ENCODE assay signal across 8 mouse cellular contexts in the genomic region with DNA sequence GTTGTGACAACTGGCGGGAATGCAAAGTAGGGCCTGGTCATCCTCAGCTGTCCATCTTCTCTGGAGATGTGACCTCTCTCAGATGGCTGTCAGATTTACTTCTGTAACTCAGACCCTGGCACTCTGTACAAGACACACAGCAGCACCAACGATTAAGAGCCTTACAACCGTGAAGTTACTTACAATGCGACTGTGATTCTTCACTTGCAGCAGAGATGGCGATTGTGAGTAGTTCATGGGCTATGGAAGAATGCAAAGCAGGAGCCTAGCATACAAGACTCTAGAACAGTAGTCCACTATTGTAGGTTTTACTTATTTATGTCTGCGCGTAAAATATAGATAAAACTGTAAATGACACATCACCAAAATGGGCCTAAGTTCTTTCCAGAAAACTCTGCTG. TPM values are rescaled to one million over a fixed set of nuclear protein-coding genes. Genes with fewer than 3 reads are reported as not detected.
DNase-seq lines count a peak whose midpoint lies in the region; ATAC-seq lines count a peak whose summit lies in the region.

No protein-coding gene starts in this region.

- peaks cover 23% of the 10 kb centered on the region for H3K4me1 ChIP-seq in kidney, embryonic 15.5 days
- peaks cover 17% of the 10 kb centered on the region for H3K4me1 ChIP-seq in embryonic facial prominence, embryonic 10.5 days
- H3K4me1 ChIP-seq in hindbrain, embryonic 16.5 days (ENCODE audit: control insufficient read depth, insufficient read depth, low read depth, low read length) = peaks cover 21% of the 10 kb centered on the region
- peaks cover 22% of the 10 kb centered on the region for H3K4me1 ChIP-seq in midbrain, embryonic 16.5 days (ENCODE audit: control insufficient read depth, insufficient read depth, low read length)

- peak overlapping the region; percentile 97 for H3K4me3 ChIP-seq in kidney, embryonic 15.5 days (replicated peaks)
- peak overlapping the region; percentile 92 for H3K4me3 ChIP-seq in embryonic facial prominence, embryonic 10.5 days
- peak overlapping the region; percentile 83 for H3K4me3 ChIP-seq in hindbrain, embryonic 16.5 days (ENCODE audit: low read length)
- H3K4me3 ChIP-seq in midbrain, embryonic 16.5 days (ENCODE audit: low read depth, low read length) = peak overlapping the region; percentile 84

- H3K9ac ChIP-seq in kidney, embryonic 15.5 days = peak overlapping the region; percentile 81; the same call in 1 of the 2 replicates
- H3K9ac ChIP-seq in hindbrain, embryonic 16.5 days (ENCODE audit: low read depth, low read length) = peak overlapping the region; percentile 2
- peak overlapping the region; percentile 87 for H3K9ac ChIP-seq in midbrain, embryonic 16.5 days (ENCODE audit: low read depth, low read length)

- H3K27ac ChIP-seq in kidney, embryonic 15.5 days = peak overlapping the region; percentile 95
- peak overlapping the region; percentile 86; the same call in 1 of the 2 replicates for H3K27ac ChIP-seq in embryonic facial prominence, embryonic 10.5 days (replicated peaks)
- H3K27ac ChIP-seq in hindbrain, embryonic 16.5 days (ENCODE audit: low read depth, low read length) = peak overlapping the region; percentile 41
- H3K27ac ChIP-seq in midbrain, embryonic 16.5 days (ENCODE audit: low read length) = peak overlapping the region; percentile 91

- peak overlapping the region; percentile 77 for H3K4me2 ChIP-seq in kidney, embryonic 15.5 days
- H3K4me2 ChIP-seq in hindbrain, embryonic 16.5 days (ENCODE audit: low read length) = peak overlapping the region; percentile 77
- H3K4me2 ChIP-seq in midbrain, embryonic 16.5 days (ENCODE audit: low read length) = peak overlapping the region; percentile 87

- peak; percentile 29; the same call in 1 of the 2 replicates for ATAC-seq in kidney, embryonic 15.5 days (replicated peaks; ENCODE audit: low FRiP score)
- peak; percentile 62 for ATAC-seq in hindbrain, embryonic 16.5 days
- peak; percentile 71 for ATAC-seq in midbrain, embryonic 16.5 days

- H3K9me3 ChIP-seq in kidney, embryonic 15.5 days (replicated peaks) = no peaks in the 10 kb centered on the region
- H3K9me3 ChIP-seq in embryonic facial prominence, embryonic 10.5 days = no peaks in the 10 kb centered on the region
- H3K9me3 ChIP-seq in hindbrain, embryonic 16.5 days (ENCODE audit: control insufficient read depth, low read length) = no peaks in the 10 kb centered on the region
- H3K9me3 ChIP-seq in midbrain, embryonic 16.5 days (replicated peaks; ENCODE audit: control insufficient read depth, low read length, poor library complexity, severe bottlenecking) = no peaks in the 10 kb centered on the region

- H3K27me3 ChIP-seq in kidney, embryonic 15.5 days = peaks cover 5% of the 10 kb centered on the region; the same call in 1 of the 2 replicates
- H3K27me3 ChIP-seq in embryonic facial prominence, embryonic 10.5 days (replicated peaks; ENCODE audit: low read depth, poor library complexity, severe bottlenecking) = no peaks in the 10 kb centered on the region
- no peaks in the 10 kb centered on the region for H3K27me3 ChIP-seq in hindbrain, embryonic 16.5 days (replicated peaks; ENCODE audit: control insufficient read depth, insufficient read depth, low read length)
- peaks cover 8% of the 10 kb centered on the region for H3K27me3 ChIP-seq in midbrain, embryonic 16.5 days (ENCODE audit: control insufficient read depth, insufficient read depth, low read depth, low read length)

- H3K36me3 ChIP-seq in kidney, embryonic 15.5 days = no peaks in the 10 kb centered on the region
- peaks cover 7% of the 10 kb centered on the region for H3K36me3 ChIP-seq in embryonic facial prominence, embryonic 10.5 days (replicated peaks)
- no peaks in the 10 kb centered on the region for H3K36me3 ChIP-seq in hindbrain, embryonic 16.5 days (ENCODE audit: control insufficient read depth, insufficient read depth, low read length)
- no peaks in the 10 kb centered on the region for H3K36me3 ChIP-seq in midbrain, embryonic 16.5 days (ENCODE audit: control insufficient read depth, insufficient read depth, low read length)

- WGBS in kidney, embryonic 15.5 days = 22% methylated on average over 7 of the region's 7 CpGs
- 23% methylated on average over 7 of the region's 7 CpGs for WGBS in embryonic facial prominence, embryonic 10.5 days
- WGBS in hindbrain, embryonic 16.5 days = 24% methylated on average over 7 of the region's 7 CpGs
- 18% methylated on average over 7 of the region's 7 CpGs for WGBS in midbrain, embryonic 16.5 days

- no peak for DNase-seq in kidney, adult 8-10 months
- DNase-seq in embryonic facial prominence, embryonic 10.5 days (ENCODE audit: low spot score) = no peak
- no peak for DNase-seq in cerebellum, postnatal 10 days
- no peak for DNase-seq in cerebellum, postnatal 25 days
- DNase-seq in adrenal gland, postnatal 14 days = no peak

RNA-seq across cellular contexts. Expression of a gene that starts 12.8 kb away (rescaled TPM):
- polyA plus RNA-seq in kidney, embryonic 15.5 days (2015; fragmentation: Nextera tagmentation; extraction: Ambion mirVana) = 211 and 224 TPM in 2 replicates
- polyA plus RNA-seq in embryonic facial prominence, embryonic 10.5 days (2016; fragmentation: Nextera tagmentation; extraction: Ambion mirVana) = 118 and 120 TPM in 2 replicates
- 98.0 and 99.8 TPM in 2 replicates for polyA plus RNA-seq in hindbrain, embryonic 16.5 days (2015; fragmentation: Nextera tagmentation; extraction: Ambion mirVana)
- 77.2 and 83.0 TPM in 2 replicates for polyA plus RNA-seq in midbrain, embryonic 16.5 days (2015; fragmentation: Nextera tagmentation; extraction: Ambion mirVana)
- total RNA-seq in adrenal gland, postnatal 14 days (2021) = 188 and 193 TPM in 2 replicates

RNA-seq across cellular contexts. Expression of a gene that starts 39.6 kb away (rescaled TPM):
- polyA plus RNA-seq in kidney, embryonic 15.5 days (2015; fragmentation: Nextera tagmentation; extraction: Ambion mirVana) = 7.0 and 9.0 TPM in 2 replicates
- 3.1 and 4.7 TPM in 2 replicates for polyA plus RNA-seq in embryonic facial prominence, embryonic 10.5 days (2016; fragmentation: Nextera tagmentation; extraction: Ambion mirVana)
- 7.9 and 10.6 TPM in 2 replicates for polyA plus RNA-seq in hindbrain, embryonic 16.5 days (2015; fragmentation: Nextera tagmentation; extraction: Ambion mirVana)
- 9.7 and 11.0 TPM in 2 replicates for polyA plus RNA-seq in midbrain, embryonic 16.5 days (2015; fragmentation: Nextera tagmentation; extraction: Ambion mirVana)
- 50.2 and 66.8 TPM in 2 replicates for total RNA-seq in adrenal gland, postnatal 14 days (2021)

Comparison
In these comparisons a context has a peak if more than half of its experiments do, and no peak if none do; other contexts are left out.
1. H3K27ac ChIP-seq: peak in every context shown above with its lines; median percentile 95 in kidney, embryonic 15.5 days; 91 in midbrain, embryonic 16.5 days; 86 in embryonic facial prominence, embryonic 10.5 days; 41 in hindbrain, embryonic 16.5 days.
2. H3K9ac ChIP-seq: peak in every context shown above with its lines; median percentile 87 in midbrain, embryonic 16.5 days; 81 in kidney, embryonic 15.5 days; 2 in hindbrain, embryonic 16.5 days.